Mouse (Mus musculus) large intestine, adult 2 months (tissue): ENCODE results near the gene Oxnad1. TPM values are rescaled to one million over a fixed set of nuclear protein-coding genes. Genes with fewer than 3 reads are reported as not detected.
"Not testable (repeated sequence)": the region's sequence is repeated elsewhere in the genome, so short reads cannot be mapped to it uniquely, and the experiment has no call there.

Experiments used
- DNase-seq: peaks from one replicate; pipeline ENCODE4 v3.0.0-alpha.2; 2012; ENCODE audit warnings: low read depth, low spot score
- WGBS: fragments of 180-500 bp; shearing (Covaris S2); methylation state at CpG from one replicate; pipeline ENCODE4 v1.1.7; 2018; 5-methylcytosine and 5-hydroxymethylcytosine counted together
- polyA plus RNA-seq: library from polyadenylated mRNA; depleted of rRNA; stranded (reverse); fragments of >200 nt; gene quantifications from 2 replicates; pipeline ENCODE4 v1.2.3, GENCODE M21; 2012

Gene Oxnad1
- polyA plus RNA-seq, 1 experiment: 23.6 TPM

DNA sequence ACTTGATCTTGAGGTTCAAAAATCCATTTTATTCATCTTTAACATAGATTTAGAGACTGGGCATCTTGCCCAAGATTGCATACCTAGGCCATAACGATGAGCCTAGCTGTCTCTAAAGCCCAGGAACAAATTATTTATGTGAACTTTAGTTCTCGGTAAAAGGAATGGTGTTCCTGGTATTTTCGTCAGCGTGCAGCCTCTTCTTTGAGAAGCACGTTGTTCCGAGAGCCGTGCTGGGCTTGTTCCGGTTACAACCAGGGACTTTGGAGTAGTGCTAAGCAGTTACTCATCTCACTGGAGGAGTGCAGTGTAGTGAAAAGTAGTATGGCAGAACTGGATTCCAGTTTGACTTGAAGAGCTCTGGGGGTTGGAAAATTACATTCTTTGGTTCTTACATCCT lies 1.1 kb downstream of the Oxnad1 start:
- DNase-seq: peak; percentile 18
- WGBS: 6% methylated on average over 8 of the region's 8 CpGs

- 90% methylated on average over 7 of the region's 7 CpGs for WGBS
- DNase-seq: not testable (repeated sequence)
Measured at GRCm38 (mm10) chr14:32087584-32088248, 2.5 kb downstream of the Oxnad1 start.

GRCm38 (mm10) chr14:32091124-32091523 lies 6.0 kb downstream of the Oxnad1 start:
- no peak for DNase-seq
- WGBS: 75% methylated on average over 4 of the region's 4 CpGs

DNA sequence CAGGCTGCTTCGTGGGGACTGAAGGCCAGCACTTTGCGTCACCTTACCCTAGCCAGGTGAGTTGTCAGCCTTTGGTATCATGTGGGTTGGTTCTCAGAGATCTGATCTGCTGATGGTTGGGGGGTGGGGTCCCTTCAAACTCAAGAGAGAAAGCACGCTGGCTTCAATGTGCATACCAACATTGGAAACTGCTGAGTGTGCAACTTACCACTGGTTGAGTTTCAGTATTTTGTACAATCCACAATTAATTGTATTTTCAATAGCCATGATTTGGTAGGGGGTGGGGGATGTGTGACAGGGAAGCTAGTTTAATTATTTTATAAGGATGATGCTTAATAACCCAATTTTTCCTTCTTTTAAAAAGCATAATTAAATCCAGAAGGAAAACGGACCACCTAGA lies 6.5 kb downstream of the Oxnad1 start:
- 92% methylated on average over 4 of the region's 4 CpGs for WGBS
- no peak for DNase-seq

GRCm38 (mm10) chr14:32093018-32093417 lies 7.8 kb downstream of the Oxnad1 start:
- 63% methylated on average over 1 of the region's 1 CpGs for WGBS
- no peak for DNase-seq

DNA sequence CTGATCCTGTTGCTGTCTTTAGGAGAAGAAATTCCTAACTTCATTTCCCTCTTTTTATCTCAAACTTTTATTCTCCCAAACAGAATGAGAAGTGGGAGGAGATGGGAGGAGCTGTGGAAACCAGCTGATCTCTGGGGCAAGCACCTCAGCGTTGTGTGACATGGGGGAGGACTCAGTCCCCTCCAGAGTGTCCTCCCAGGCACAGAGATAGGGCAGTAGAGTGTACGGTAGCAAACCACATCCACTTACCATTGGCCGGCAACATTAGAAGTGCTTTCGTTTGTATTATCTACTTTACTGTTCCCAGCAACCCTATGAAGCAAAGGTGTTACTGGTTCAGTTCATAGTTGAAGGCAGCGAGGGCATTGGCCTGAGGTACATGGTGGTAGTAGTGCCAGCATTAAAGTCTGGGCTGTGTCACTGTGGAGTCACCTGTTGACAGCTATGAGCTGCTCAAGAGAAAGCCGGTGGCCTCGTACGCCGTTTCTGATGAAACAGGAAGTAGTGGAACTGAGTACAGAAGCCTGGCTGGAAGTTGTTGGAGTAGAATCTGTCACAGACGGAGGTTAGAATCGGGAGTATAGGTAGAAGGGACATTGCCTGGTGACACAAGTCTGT lies 8.4 kb downstream of the Oxnad1 start:
- WGBS: 83% methylated on average over 11 of the region's 11 CpGs
- DNase-seq: no peak

DNA sequence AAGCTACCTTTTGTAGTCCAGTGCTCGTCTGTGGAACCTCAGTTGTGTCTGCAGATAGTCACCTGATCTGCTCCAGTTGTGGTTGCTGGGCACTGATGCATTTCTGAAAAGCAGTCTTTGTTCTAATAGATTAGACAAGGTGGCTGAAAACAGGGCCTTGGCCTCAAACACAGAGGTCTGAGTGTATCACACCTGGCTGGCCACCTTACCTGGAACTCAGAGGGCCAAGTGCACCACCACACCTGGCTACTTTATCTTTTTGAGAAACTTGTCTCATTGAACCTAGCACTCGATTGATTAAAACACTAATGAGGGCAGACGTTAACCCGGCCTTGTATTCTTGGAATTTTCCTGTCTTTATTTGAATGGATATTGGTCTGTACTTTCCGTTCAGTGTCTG lies 10.5 kb downstream of the Oxnad1 start:
- 87% methylated on average over 5 of the region's 5 CpGs for WGBS
- no peak for DNase-seq

GRCm38 (mm10) chr14:32096740-32097139 lies 11.6 kb downstream of the Oxnad1 start:
- DNase-seq: no peak
- 89% methylated on average over 5 of the region's 5 CpGs for WGBS

DNA sequence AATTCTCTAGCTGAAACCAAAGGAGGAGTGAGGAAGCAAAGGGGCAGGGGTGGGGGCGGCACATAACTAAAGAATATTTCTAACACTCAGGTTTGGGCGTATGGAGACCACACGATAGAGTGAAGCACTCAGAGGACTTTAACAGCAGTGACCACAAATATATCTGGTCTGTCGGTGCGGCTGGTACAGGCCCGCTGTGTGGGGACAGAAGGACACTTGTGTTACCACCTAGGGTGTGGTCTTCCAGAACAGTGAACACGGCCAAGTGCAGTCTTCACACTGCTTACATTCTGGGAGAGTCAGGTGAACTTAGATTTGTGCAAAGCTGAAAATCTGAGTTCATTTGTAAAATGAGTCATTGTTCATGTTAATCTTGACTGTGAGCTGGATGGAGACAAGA lies 12.5 kb downstream of the Oxnad1 start:
- 93% methylated on average over 7 of the region's 7 CpGs for WGBS
- DNase-seq: no peak

DNA sequence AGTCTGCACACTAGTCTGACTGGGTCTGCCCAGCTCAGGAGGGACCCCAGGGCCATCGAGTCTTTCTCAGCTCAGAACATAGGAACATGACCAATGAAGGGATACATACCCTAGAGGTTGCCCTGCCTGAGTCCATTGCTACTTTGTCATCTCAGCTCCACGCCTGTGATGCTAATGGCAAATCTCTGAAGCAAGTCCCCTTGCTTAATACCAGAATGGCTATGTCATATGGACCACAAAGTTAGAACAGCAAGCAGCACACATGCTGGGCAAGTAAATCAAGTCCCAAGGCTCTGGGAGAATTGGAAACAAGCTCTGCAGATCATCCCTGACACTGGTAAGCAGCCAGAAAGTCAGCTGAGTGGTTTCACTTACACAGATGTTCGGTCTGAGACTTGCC lies 13.8 kb downstream of the Oxnad1 start:
- 92% methylated on average over 3 of the region's 3 CpGs for WGBS
- DNase-seq: no peak

DNA sequence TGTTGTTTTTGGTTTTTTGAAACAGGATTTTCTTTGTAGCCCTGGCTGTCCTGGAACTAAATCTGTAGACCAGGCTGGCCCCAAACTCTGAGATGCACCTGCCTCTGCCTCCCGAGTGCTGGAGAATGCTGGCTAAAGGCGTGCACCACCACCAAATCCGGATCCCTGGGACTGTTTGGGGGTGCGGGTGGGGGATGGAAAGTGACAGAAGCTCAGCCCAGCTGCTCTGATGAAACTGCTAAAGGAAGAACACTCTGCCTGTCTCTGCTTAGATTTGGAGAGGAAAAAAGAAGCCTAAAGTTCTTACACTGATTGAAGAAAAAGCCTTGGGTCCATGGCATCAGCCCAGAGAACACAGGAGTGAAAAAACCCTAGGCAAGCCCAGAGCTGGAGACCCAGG lies 18.4 kb downstream of the Oxnad1 start:
- no peak for DNase-seq
- WGBS: 79% methylated on average over 4 of the region's 4 CpGs

DNA sequence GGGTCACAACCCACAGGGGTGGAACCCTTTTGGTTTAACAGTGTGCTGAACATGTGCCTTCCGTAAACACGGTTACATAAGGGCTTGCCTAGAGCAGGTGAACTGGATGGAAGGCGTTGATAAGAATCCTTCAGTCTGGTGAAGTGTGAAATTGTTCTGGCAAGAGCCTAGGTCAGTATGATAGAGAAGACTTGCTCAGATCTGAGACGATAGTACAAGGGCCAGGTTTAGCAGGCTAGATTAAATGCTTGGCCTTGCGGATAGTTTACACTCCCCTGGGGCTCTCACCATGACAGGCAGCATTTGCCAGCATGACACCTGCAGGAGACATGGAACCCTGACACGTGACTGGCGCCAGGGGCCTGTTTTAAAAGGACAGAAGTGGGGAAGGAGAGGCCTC lies 20.5 kb downstream of the Oxnad1 start:
- no peak for DNase-seq
- WGBS: 57% methylated on average over 7 of the region's 7 CpGs

DNA sequence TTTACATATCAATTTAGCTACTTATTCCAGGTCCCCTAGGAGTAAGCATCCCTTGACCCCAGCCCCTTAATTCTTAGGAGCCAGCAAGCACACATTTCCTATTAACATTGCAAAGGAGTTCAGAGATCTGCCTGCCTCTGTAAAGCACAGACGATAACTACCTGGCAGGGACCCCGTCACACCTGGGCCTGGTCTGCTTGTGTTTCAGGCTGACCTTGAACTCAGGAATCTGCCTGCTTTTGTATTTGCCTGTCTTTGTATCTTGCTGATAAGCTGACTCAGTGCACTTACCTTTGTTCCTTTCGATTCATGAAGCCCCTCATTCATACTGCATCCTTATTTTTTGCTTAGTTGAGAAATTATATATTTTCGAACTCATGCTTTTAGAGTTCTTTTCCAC lies 21.7 kb downstream of the Oxnad1 start:
- WGBS: 82% methylated on average over 4 of the region's 4 CpGs
- DNase-seq: no peak

GRCm38 (mm10) chr14:32112124-32112523 lies 26.9 kb downstream of the Oxnad1 start:
- 92% methylated on average over 10 of the region's 10 CpGs for WGBS
- not testable (repeated sequence) for DNase-seq

- 55% methylated on average over 11 of the region's 11 CpGs for WGBS
- no peak for DNase-seq
Measured at GRCm38 (mm10) chr14:32120940-32121919, 36.1 kb downstream of the Oxnad1 start.

DNA sequence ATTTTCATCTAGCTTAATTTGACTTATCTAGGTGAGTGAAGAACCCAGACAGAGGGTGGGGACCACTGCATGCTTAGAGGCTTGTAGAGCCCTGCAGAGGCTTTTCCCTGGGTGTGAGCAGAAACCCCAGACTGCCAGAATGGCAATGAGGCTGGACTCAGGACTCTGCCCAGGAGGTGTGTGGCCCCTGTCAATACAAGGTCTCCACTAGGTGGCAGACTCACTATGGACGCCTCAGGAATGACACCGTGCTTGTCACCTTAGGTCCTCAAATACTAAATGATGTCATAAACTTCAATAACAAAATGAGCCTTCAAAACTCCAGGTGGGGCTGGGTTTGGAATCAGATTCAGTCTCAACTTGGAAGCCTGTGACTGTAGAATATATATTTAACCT lies 36.7 kb downstream of the Oxnad1 start:
- DNase-seq: peak; percentile 28
- 17% methylated on average over 2 of the region's 2 CpGs for WGBS

DNA sequence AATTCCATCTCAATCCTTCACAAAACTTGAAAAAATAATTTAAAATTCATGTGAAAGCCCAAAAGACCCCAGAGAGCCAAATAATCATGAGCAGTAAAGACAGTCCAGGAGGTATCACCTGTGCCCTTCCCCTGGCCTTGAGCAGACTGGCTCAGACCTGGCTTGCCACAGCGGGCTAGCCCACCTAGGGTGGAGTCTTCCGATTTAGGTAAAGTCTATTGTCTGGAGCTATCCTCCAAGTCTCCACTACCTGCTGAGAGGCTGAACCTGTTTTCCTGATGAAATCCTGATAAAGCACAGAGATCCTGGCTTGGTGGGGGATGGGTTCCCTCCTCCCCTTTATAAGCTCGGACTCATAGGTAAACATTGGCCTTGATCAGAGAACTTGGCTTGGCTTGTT lies 39.1 kb downstream of the Oxnad1 start:
- DNase-seq: no peak
- WGBS: 59% methylated on average over 3 of the region's 3 CpGs

DNA sequence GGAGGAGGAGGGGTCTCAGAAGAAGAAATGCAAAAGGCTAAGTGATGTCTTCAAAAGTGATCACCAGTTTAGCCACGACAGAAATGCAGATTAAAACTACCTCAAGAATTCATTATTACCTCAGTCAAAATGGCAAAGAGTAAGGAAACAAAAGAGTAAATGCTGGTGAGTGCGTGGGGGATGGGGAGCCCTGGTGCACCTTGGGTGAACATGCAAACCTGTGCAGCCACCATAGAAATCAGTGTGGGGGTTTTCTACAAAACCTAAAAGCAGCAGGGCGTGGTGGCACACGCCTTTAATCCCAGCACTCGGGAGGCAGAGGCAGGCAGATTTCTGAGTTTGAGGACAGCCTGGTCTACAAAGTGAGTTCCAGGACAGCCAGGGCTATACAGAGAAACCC lies 40.1 kb downstream of the Oxnad1 start:
- DNase-seq: not testable (repeated sequence)

DNA sequence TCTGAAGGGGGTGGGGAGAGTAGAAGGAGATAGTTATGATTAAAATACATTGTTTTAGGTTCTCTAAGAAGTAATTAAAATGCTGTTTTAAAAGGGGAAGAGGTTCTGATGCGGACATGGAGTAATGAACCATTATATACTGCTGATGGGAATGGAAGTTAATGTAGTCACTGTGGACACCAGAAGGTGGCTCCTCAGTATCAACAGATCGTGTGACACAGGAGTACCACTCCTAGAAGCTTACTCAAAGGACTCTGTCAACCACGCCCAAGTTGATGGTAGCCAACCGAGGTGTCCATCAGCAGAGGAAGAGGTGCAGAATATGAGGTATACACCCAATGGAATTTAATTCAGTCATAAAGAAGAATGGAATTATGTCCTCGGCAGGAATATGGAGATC lies 43.2 kb downstream of the Oxnad1 start:
- WGBS: 45% methylated on average over 5 of the region's 5 CpGs
- no peak for DNase-seq

More for the DNA sequence above, 40.1 kb downstream of the Oxnad1 start:
- WGBS: 79% methylated on average over 5 of the region's 5 CpGs

DNA sequence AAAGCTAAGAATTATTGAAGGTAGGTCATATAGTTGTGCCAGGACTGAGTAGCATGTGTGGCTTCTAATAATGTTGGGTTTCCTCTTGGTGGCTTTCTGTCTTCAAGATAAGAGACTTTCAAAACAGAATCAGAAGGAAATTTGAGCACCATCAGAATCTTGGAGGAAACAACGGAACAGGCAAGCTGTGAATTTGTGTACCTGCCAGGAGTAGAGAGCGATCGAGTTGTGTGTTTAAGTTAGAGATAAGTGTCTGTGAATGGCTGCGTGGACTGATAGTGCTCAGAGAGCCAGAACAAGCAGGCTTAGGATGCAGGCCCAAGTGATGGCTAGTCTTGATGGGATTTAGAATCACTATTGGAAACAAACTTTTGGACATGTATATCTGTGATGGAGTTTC lies 46.7 kb downstream of the Oxnad1 start:
- 42% methylated on average over 4 of the region's 4 CpGs for WGBS
- no peak for DNase-seq
